Mouse (Mus musculus) kidney, postnatal 14 days (tissue): ENCODE data around the gene Tecr.
"Not testable (repeated sequence)": the region's sequence is repeated elsewhere in the genome, so short reads cannot be mapped to it uniquely, and the experiment has no call there.

Experiments
- DNase-seq: peaks from one replicate; pipeline ENCODE4 v3.0.0; 2022; ENCODE audit warnings: mixed read lengths

Gene Tecr

DNA sequence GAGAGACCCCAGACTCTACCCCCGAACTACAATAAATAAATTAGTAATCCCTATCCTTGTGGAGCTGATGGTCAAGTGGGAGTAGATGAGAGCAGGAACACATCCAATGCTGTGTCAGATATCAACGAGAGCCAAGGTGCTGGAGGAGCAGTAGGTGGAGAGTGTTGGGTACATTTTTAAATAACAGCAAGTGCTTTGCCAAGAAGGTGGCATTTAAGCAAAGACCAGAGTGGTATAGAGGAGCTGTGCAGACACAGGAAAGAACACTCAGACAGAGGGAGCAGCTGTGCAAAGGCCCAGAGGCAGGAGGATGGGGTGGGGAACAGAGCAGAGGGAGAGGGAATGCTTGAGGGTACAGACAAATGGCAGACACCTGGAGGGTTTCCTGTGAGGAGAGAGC lies 9.3 kb upstream of the Tecr start:
- DNase-seq, result no peak

DNA sequence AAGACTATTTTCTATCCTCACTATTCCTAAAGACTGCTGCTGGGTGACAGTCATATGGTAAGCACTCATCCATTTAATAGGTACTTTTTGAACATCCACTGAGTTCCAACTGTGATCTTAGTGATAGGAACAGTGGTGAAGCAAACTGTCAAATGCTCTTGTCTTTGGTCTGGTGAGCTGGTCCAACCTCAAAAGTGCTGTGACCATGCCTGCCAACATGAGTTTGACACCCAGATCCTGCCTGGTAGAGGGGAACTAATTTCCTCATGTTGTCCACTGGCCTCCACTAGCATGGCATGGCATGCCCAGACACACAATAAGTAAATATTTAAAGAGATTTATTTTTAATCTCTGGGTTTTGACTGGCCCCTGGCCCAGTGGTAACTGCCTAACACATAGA lies 8.9 kb upstream of the Tecr start:
- DNase-seq, result no peak

DNA sequence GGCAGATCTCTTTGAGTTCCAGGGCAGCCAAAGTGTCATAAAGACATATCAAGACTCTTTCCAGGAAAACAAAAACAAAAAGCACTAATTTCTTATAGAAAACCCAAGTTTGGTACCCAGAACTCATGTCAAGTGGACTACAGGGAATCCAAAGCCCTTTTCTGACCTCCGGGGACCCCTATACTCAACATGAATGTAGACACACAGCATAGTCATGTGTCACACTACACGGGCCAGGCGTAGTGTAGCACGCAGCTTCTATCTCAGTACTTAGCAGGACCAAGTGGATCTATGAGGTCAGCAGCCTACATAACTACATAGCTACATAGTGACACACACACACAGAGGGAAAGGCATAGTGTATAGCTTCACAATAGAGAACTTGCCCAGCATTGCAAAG lies 5.9 kb upstream of the Tecr start:
- DNase-seq, result no peak

DNA sequence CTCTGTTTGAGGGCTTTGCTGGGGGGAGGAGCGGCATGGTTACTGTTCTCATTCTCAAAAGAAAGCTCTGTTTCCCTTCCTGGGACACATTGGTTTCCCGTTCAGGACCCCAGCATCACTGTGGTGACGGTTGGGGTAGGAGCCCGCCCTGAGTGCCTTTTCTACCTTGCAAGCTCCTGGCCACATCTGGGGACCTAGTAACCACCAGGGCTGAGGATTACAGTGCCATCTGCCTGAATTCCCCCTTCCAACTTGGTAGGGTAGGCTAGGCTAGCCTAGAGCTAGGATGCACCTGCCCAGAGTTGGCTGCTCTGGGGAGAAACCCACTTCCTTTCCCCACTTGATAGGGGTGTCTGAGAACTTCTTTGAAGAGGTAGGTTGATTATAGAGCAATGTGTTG lies 4.2 kb upstream of the Tecr start:
- DNase-seq, result no peak

DNA sequence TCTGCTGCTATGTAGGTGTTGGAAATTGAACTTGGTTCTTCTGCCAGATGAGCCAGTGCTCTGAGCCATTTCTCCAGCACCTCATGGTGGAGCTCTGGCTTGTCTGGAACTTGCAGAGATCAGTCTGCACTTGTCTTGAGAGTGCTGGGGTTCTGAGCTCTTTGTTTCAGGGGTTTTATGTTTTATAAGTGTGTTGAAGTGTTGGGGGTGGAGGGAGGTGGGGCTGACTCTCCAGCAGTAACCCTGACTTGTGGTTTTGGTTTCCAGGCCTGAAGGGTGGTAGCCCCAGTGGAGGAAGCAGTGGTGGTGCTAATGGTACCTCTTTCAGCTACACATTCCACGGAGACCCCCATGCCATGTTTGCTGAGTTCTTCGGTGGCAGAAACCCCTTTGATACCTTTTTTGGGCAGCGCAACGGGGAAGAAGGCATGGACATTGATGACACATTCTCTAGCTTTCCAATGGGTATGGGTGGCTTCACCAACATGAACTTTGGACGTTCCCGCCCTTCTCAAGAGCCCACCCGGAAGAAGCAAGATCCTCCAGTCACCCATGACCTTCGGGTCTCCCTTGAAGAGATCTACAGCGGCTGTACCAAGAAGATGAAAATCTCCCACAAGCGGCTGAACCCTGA lies 1.9 kb upstream of the Tecr start:
- no peak for DNase-seq

DNA sequence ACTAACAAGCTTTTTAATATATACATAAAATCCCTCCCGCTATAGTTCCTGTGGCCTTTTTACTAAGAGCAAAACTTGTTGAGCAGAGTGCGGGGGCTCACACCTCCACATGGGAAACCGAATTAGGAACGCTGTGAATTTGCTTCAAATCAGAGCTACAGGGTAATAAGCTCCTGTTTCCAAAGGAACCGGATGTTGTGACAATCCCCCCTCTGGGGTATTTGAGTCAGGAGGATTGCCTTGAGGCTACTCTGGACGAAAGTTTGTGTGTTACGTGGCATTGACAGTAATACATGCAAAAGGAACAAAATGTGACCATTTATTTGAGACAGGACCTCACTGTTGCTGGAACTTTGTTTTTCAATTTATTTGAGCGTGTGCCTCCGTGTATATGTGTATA lies 1.3 kb upstream of the Tecr start:
- DNase-seq, result no peak

DNA sequence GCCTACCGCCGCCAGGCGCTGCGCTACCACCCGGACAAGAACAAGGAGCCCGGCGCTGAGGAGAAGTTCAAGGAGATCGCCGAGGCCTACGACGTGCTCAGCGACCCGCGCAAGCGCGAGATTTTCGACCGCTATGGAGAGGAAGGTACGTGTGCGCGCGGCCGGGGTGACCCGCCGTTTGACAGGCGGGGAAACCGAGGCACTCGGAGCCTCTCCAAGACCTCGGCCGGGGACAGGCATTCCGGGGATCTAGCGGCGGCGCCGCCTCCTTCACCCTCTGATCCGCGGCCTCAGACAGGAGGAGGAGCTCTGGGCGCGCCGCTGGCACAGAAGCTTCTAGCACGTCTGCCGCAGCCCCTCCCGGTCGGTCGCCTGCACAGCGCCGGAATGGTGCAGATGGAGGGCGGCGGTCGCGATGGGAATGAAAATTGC lies 643 bp upstream of the Tecr start:
- peak; percentile 91 for DNase-seq

DNA sequence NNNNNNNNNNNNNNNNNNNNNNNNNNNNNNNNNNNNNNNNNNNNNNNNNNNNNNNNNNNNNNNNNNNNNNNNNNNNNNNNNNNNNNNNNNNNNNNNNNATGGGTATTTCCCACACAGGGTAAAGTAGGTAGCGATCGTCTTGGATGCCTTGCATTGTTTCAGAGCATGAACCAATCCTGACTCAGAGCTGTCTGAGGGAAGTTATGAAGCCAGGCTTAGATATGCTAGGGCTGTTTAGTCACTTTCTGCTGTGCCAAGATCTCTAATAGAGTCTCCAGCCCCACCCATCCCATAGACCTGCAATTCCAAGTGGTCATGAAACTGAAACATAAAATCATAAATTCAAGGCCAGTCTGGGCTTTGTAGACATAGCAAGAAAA lies 5.1 kb downstream of the Tecr start:
- no peak for DNase-seq

DNA sequence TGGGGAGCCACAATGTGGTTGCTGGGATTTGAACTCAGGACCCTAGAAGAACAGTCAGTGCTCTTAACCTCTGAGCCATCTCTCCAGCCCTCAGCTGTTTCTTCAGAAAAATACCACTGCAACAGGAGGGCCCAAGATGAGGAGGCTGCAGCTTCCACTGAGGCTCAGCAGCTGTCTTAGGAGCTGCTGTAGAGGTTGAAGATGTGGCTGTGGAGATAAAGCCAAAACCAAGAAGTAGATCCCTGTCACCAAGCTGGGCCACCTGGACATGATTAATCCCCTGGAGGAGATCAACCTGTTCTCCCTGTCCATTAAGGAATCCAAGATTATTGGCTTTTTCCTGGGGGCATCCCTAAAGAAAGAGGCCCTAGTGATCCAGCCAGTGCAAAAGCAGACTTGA lies 8.0 kb downstream of the Tecr start:
- DNase-seq, result no peak

DNA sequence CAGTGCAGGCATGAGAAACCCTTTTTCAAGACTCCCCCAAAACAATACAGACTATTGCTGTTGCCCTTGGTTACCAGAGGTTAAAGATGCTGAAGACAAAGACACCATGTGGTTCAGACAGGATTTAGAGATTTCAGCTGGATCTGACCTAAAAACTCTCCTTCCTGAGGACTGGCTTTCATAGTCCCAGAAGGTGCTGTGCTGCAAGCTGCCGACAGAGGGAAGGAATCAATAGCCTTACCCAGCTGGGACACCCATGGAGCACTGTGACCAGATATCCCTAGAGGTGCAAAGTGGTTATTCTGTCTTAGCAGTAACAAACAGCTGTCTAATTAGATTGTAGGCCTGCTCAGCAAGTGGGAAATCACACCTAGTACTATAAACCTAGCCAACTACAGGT lies 9.6 kb downstream of the Tecr start:
- no peak for DNase-seq

DNA sequence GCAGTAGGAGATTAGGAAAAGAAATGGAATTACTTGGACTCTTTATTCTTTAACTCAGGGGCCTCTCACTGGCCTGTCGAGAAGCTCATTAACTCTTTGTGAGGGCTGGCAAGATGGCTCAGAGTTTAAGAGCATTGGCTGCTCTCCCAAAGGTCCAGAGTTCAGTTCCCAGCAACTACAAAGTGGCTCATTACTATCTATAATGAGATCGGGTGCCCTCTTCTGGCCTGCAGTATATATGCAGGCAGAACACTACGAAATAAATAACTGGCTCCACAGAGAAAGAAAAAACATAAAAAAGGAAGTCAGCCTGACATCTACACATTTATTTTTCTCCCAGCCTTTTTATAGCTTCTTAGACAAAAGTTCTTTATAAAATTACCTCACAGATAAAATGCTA lies 11.4 kb downstream of the Tecr start:
- DNase-seq, result peak; percentile 55

DNA sequence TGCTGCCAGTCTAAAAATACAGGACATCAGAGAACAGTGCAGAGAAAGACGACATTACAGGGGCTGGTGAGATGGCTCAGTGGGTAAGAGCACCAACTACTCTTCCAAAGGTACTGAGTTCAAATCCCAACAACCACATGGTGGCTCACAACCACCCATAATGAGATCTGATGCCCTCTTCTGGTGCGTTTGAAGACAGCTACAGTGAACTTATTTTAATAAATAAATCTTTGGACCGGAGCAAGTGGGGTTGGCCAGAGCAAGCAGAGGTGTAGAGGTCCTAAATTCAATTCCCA lies 12.8 kb downstream of the Tecr start:
- not testable (repeated sequence) for DNase-seq

DNA sequence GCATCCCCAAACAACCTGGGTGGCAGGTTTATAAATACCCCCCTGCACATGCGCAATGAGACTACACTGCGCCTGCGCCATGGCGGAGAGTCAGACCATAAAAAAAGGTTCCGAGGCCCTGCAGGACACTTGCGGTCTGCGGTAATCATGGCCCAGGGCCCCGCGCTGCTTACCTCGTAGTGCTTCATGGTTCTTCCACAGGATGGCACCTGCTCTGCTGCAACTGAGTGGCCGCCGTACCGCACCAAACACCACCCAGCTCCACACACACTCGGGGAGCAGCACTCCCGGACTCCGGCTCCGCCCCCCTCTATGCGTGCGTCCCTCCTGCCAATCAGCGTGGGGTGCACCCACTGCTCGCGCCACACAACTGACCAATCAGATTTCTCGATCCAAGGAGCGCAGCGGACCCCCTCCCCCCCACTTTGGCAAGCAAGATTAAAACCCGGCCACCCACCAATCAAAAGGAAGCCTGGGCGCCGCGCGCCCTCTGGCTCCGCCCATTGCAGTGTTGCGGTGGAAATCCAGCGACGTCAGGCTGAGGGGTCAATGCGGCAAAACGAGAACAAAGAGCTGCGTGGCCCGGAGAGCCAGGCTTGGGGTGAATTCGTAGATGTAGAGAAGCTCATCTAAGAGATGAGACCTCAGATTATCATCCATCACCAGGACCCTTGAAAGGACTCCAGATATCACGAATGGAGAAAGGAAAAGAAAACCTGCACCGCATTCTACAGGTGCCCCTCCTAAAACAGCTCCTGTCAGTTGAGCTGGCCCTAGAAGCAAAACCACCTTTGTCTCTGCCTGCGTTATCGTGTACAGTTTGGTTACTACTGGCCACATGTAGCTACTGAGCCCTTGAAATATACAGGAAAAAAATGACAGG lies 13.4 kb downstream of the Tecr start:
- peak; percentile 98 for DNase-seq

DNA sequence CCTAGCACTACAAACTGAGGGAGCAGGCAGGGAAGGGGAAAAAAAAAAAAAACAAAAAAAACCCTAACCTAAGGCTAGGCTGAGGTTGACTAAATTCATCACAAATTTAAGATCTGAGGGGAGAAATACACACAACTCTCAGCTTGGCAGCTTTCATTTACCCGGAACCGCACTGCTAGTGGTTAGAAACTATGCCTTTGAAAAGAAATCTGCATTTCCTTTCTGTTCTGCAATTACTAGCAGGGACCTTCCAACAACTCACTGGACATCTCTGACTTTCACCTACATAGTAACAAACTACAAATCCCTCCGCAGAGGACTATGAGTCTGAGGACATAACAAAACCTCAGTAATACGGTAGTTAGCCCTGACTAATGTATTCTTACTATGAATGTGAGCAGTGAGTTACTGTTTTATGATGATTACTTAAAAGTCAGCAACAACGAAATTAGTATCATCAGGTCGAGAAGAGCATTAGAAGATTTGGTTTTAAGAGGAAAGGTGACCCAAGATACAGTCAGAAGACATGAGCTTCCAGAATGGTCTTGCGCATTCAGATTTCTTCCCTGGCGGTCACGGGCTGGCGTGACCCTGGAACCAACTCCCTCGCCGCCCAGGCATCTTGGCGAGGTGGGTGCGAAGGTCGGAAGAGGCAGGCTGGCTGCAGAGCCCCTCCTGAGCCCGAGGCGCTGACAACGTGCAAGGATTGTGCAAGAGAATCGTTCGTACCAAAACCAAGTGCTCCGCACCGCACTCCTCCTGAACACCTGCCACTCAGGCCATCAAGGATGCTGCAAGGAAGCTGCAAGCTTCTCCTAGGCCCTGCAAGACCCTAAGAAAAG lies 14.2 kb downstream of the Tecr start:
- DNase-seq, result no peak

DNA sequence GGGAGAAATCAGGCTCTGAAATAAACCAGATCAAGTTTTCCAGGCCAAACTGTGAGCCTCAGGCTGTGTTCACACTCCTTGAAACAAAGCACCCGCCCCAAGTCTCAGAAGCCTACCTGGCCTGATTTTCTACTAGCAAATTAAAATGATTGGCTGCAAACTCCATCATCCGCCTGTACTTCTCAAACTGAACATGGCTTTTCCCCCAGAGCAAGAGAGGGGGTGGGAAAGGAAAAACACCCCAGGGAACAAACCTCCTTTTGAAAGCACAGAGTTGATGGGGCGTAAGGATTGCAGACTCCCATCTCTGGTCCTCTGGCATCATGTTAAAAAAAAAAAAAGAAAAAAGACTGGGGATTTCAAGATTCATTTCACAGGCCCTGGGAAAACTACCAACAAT lies 15.1 kb downstream of the Tecr start:
- DNase-seq, result no peak

DNA sequence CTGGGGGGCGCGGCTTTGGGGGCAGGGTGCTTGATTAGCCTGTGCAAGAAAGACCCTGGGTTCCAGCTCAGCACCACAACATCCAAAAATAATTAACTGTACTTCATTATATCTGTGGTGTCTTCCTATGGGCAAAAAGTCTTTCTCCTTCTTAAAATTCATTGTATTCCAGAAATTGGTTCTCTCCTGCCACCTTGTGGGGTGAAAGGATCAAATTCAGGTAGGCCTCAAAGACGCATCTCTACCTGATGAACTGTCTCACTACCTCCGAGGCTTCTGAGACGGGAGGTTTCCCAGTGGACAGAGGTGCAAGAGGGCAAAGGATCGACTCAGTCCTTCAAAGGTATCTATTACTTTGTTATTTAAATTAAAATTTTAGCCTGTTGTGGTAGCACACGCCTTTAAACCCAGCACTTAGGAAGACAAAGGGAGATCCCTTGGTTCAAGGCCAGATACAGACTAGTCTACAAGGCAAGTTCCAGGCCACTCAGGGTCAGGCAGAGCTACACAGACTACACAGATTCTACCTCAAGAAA lies 17.2 kb downstream of the Tecr start:
- no peak for DNase-seq

DNA sequence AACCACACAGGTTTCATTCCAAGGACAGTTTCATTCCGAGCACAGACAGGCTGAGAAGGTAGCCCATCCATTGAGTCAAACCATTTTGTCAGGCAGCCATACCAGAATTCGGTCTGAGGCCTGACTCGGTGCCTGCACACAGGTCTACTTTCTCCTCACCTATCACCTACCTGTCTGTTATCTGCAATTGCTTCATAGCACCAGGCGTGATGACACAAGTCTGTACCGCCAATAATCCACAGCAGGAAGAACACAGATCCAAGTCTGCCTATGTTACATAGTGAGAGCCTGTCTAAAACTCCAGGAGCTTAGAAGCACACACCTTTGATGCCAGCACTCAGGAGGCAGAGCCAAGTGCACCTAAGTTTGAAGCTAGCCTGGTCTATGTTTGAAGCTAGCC lies 18.9 kb downstream of the Tecr start:
- no peak for DNase-seq

DNA sequence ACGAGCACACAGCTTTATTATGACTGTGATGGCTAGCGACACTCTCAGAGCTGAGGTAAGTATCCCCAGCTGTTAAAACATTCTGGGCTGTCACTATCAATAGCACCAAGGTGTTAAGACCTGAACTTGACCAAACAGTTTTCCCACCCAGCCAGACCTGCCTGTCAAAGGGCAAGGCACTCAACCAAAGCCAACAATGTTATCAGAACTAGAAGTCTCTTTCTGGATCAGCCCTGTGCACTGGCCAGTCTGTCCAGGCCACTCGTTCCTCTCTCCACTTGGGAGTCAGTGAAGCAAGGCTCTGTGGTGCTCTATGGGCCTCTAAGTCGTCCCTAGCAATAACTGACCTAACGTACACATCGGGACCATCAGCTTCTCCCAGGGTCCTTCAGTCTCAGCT lies 20.1 kb downstream of the Tecr start:
- DNase-seq, result no peak

DNA sequence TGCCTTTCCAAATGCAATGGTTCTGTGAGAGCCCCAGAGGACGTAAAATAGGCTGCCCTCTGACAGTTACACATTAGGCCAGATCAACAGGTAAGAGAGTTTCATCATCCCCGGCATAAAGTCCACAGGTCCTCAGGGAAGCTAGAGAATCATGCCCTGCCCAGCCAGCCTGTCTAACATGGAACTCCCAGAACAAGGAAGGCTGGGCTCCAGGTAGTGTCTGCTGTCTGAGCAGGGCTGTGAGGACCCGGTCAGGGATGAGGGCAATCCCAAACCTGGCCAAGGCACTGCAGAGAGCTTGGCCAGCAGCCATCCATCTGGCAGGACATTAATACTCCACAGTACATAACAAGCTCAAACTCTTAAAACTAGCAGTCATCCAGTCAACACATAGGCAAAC lies 22.4 kb downstream of the Tecr start:
- peak; percentile 45 for DNase-seq

DNA sequence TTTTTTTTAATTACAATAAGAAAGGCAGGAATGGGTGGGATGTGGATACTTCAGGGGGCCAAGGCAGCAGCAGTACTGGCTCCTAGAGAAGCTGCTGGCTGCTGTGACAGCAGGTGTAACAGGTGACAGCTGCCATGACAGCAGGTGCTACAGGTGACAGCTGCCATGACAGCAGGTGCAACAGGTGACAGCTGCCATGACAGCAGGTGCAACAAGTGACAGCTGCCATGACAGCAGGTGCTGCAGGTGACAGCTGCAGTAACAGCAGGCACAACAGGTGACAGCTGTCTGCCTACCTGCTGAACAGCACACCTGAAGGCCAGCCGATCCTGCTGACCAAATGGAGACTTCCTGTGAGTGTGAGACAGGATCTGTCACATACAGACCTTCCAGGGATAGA lies 23.0 kb downstream of the Tecr start:
- no peak for DNase-seq

DNA sequence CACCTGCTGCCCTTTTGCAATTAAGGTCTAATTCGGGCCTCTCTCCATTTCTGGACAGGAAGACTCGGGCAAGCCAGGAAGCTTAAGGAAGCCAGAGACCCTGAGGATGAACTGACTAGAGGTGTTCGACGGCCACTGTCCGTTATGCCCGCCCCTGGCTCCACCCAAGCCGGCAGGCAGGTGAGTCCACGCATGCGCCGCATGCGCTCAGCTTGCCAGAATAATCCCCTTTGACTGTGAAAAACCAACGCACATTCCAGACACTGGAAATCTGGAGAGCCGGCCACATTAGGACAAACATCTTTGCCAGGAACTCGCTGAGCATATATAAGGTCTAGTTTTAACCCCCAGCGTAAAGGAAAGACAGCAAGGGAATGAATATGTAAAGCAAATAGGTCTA lies 24.5 kb downstream of the Tecr start:
- DNase-seq, result no peak

DNA sequence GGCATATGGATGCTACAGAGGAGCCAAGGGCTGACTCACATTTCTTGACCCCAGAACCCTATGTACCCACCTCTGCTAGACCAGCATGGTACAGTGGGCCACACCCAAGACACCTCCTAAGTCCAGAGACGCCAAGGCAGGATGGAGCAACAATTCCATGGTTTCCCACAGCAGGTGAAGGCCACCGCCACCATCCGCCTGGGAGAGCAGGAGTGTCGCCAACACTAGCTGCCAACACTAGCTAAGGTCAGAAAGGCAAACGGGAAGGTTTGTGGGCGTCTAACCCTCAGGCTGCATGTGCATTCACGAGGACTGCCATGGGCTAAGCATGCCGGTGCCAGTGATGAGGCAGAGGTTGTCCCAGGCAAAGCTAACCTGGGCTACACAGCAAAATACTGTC lies 25.5 kb downstream of the Tecr start:
- DNase-seq, result no peak

DNA sequence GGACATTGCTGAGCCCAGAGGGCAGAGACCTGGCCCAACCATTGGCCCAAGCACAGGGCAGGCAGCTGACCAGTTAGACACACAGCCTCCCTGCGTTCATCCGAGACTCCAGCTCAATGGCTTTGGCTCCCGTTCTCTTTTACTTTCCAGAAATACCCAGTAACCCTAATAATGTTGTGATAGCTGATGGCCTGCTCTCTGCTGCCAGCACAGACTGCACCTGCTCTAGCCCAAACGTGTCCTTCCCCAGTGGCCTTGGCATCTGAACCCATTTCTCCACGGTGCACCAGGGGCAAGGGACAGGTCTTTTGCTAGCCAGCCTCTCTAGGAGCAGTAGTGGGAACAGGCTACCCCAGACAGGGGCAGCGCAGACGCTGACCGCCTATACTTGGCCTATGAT lies 26.9 kb downstream of the Tecr start:
- no peak for DNase-seq

DNA sequence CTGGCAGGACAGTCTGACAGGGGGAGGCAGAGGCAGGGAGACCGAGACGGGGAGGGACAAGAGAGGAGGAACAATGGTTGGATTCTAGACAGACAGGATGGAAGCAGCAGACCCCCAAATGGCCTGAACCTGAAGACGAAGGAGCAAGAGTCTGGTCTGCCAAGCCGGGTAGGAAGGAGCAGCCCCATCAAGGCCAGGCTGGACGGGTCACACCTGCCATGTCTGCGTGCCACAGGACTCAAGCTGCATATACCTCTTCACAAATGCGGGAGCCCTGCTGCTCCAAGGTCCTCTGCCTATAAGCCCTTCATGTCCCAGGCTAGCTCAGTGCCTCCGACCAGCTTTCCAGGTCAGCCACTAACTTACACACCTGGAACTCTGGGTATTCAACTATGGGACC lies 28.1 kb downstream of the Tecr start:
- no peak for DNase-seq
